Mouse (Mus musculus) heart, postnatal 0 days (tissue): ENCODE results near the gene Mrnip.

Source experiments
- CTCF ChIP-seq: IDR thresholded peaks from 2 replicates; pipeline ENCODE4 v1.5.1; 2016; ENCODE audit warnings: antibody characterized with exemption, control low read depth, low read depth
- EP300 ChIP-seq: IDR thresholded peaks from 2 replicates; pipeline ENCODE4 v1.6.1; 2016; ENCODE audit warnings: antibody characterized with exemption, low read depth

DNA sequence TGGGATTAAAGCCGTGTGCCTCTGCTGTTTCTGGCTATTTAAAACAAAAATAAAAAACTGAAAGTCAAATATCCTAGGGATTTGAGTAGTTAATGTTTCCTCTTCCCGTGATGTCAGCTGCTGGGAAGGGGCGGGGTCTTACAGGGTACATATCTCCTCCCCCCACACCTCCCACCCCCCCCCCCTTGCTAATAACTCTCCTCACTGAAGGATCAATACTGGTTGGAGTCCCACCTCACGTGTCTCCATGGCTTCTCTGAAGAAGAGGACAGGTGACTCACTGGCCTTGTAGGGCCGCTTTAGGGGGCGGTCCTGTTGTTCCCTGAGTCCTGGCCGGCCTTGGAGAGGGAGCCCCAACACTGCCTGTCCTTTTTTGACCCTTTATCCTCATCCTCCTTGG, 14.4 kb downstream of the Mrnip start:
- no peak for TF ChIP-seq CTCF
- no peak for TF ChIP-seq EP300
